Mouse (Mus musculus) small intestine, adult 2 months (tissue): ENCODE measurements at regions not wholly inside any gene's neighbourhood (a gene's known extent, or its start where the extent isn't known, plus 50 kb on each side); places are given as distances from the start of the nearest gene placed in this dataset.

Experiments used
- CTCF ChIP-seq: fragments of 200-500 bp; IDR thresholded peaks from 2 replicates; pipeline ENCODE4 v1.5.1; 2012; ENCODE audit warnings: low read depth, mild to moderate bottlenecking, control low read depth, inconsistent platforms, low read length, moderate library complexity, mixed read lengths; ENCODE audit not compliant: insufficient replicate concordance, insufficient read length; ENCODE audit errors: extremely low read depth
- POLR2A ChIP-seq: fragments of 200-500 bp; IDR thresholded peaks from 2 replicates; pipeline ENCODE4 v1.6.1; 2012; ENCODE audit warnings: low read depth, mild to moderate bottlenecking, control low read depth, inconsistent platforms, low read length, moderate library complexity

DNA sequence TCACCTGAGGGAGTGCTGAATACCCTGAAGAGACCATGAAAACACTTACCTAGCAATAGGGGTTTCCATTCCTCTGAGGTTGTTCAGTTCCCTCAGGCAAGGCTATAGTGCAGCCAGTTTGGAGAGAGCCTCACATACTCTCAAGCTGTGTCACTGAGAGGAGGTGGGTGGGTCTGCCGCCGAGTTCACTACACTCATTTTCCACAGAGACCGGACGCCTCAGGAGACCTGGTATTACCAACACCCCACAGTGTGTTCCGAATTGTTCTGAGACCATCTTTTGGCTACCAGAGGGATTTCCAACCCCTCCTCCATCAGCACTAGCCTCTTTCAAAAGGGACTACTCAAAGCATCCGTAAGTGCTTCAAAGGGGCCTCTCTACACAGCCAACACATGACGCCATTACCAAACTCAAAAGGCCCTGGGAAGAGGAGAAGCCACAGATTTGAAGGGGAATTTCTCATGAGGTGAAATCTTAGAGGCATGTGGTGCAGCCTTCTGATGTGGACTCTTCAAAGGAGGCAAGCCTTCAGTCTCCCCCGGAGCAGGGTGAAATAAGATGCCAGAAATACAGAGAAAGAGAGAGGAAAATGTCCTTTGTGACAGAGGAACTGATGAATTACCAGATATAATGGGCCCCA is 260.1 kb upstream of the Pabpc6 start:
- TF ChIP-seq CTCF (no peak), POLR2A (no peak)
